Mouse (Mus musculus): ENCODE results near the gene Wdr59.
"Not testable (repeated sequence)": the region's sequence is repeated elsewhere in the genome, so short reads cannot be mapped to it uniquely, and the experiment has no call there.

Wdr59 gene

DNA sequence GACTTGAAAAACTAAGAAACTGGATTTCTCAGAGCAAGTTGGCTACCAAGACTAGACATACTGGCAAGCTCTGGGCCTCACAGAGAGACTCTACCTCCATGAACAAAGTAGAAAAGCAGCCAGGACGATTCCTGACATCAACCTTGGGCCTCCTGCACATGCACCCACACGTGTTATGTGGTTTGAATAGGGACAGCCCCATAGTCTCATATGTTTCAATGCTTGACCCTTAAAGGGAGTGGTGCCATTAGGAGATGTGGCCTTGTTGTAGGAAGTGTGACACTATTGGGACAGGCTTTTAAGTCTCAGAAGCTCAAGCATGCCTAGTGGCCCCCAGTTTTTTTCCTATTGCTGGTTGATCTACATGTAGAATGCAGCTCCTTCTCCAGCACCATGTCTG, 4.4 kb downstream of the Wdr59 start:
- no peaks in the 10 kb centered on the region for H3K27me3 ChIP-seq (ENCODE audit: insufficient read depth, low read length)
- H3K36me3 ChIP-seq (ENCODE audit: insufficient read depth, low read length), result peaks cover 13% of the 10 kb centered on the region; the same call in 1 of the 2 replicates
- no peaks in the 10 kb centered on the region for H3K9me3 ChIP-seq (ENCODE audit: low read length)
- TF ChIP-seq NANOG (IDR thresholded peaks at IDR 0.05; ENCODE audit: borderline replicate concordance, low read length) (no peak), CTCF (conservative IDR thresholded peaks at IDR 0.05; ENCODE audit: low read length) (no peak), POU5F1 (IDR thresholded peaks at IDR 0.05; ENCODE audit: borderline replicate concordance, low read length) (no peak)
- no peak overlapping the region for H3K4me3 ChIP-seq (replicated peaks; ENCODE audit: low read length)
- H3K4me1 ChIP-seq (replicated peaks; ENCODE audit: low read depth, low read length), result peaks cover 26% of the 10 kb centered on the region

DNA sequence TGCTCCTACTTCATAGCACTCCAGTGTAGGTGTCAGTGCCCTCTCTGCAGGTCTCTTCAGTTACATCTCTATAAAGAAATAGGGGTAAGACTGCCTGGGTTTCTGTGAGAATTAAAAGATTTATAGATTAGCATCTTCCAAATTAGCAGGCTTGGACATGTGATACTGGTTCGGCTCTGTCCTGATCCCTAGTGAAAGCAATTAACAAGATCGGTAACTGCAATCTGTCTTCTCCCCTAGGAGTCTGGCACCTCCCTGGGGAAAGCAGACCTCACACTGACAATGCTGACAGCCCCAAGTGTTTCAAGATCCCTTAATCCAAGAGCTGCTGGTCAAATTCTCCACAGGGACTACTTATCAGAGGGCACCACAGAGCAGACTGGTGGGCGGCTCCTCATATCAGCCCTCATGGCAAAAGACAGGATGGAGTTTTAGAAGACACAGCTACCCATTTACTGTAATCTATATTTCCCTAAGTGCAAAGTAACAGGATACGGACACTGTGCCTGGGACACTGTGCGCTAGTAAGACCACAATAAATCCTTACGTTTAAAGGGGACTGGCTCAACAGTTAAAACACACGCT, 5.3 kb downstream of the Wdr59 start:
- no peak for TF ChIP-seq CTCF (conservative IDR thresholded peaks at IDR 0.05; ENCODE audit: low read length)
- peaks cover 22% of the 10 kb centered on the region for H3K4me1 ChIP-seq (replicated peaks; ENCODE audit: low read depth, low read length)
- peaks cover 13% of the 10 kb centered on the region; the same call in 1 of the 2 replicates for H3K36me3 ChIP-seq (ENCODE audit: insufficient read depth, low read length)
- no peak overlapping the region for H3K4me3 ChIP-seq (replicated peaks; ENCODE audit: low read length)
- H3K27me3 ChIP-seq (ENCODE audit: insufficient read depth, low read length), result no peaks in the 10 kb centered on the region
- no peaks in the 10 kb centered on the region for H3K9me3 ChIP-seq (ENCODE audit: low read length)

DNA sequence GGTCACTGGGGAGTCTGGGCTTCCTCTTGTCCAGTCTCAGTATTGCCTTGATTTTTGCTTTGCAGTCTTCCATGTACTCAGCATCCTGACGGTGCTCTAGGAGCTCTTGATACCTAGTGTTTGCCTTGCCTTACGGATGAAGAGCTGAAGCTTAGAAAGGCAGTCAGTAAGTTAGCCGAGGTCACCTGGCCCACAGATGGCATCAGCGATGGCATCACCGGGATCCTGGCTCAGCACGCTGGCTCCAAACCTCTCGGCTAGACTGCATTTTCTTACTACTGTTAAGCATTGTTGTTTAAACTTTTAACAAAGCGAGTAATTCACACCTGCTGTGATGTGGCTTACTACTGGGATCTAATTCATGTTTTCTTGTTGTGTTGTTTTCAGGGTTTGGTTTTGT, 8.4 kb downstream of the Wdr59 start:
- no peak for TF ChIP-seq NANOG (IDR thresholded peaks at IDR 0.05; ENCODE audit: borderline replicate concordance, low read length)
- H3K36me3 ChIP-seq (ENCODE audit: insufficient read depth, low read length), result peaks cover 13% of the 10 kb centered on the region; the same call in 1 of the 2 replicates
- H3K4me1 ChIP-seq (replicated peaks; ENCODE audit: low read depth, low read length), result peaks cover 25% of the 10 kb centered on the region
- no peaks in the 10 kb centered on the region for H3K27me3 ChIP-seq (ENCODE audit: insufficient read depth, low read length)
- no peak overlapping the region for H3K4me3 ChIP-seq (replicated peaks; ENCODE audit: low read length)
- H3K9me3 ChIP-seq (ENCODE audit: low read length), result no peaks in the 10 kb centered on the region

DNA sequence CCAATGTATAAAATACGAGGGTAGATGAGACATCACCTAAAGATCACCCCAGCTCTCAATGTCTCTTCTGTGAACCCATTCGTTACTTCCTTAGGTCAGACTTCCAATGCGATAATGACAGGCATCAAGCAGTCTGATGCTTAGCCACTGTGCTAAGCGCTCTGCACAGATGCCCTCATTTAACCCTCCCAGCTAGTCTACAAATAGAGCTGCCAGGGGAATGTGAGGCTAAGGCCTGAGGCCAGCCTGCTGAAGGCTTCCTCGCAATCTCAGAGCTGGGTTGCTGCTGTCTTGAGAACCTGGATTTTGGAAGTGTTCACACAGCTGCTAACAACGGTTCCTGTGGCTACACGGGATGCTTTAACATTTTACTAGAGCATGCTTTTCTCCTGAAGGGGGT, 9.0 kb downstream of the Wdr59 start:
- Histone ChIP-seq H3K27me3 (ENCODE audit: insufficient read depth, low read length) (no peaks in the 10 kb centered on the region), H3K9me3 (ENCODE audit: low read length) (no peaks in the 10 kb centered on the region)
- TF ChIP-seq POU5F1 (IDR thresholded peaks at IDR 0.05; ENCODE audit: borderline replicate concordance, low read length) (no peak), CTCF (conservative IDR thresholded peaks at IDR 0.05; ENCODE audit: low read length) (no peak), NANOG (IDR thresholded peaks at IDR 0.05; ENCODE audit: borderline replicate concordance, low read length) (no peak)

DNA sequence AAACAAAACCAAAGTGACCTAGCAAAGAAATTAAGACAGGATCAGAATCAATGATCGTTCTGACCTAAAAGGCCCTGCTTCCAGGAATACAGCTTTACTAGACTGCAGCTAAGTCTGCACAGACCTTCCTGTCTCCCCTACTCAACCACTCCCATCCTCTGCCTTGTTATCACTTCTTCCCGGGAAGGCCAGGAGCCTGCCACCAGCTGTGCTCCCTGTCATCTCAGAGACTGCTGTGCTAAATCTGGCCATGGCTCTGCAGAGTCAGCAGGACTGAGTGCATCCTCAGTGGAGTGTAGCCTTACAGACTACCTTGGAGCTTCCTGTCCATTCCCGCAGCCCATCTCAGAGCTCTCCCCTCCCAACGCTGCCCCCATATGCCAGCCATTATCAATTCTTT, 11.5 kb downstream of the Wdr59 start:
- Histone ChIP-seq H3K4me3 (replicated peaks; ENCODE audit: low read length) (no peak overlapping the region), H3K36me3 (ENCODE audit: insufficient read depth, low read length) (peaks cover 20% of the 10 kb centered on the region; the same call in 1 of the 2 replicates), H3K27me3 (ENCODE audit: insufficient read depth, low read length) (no peaks in the 10 kb centered on the region), H3K4me1 (replicated peaks; ENCODE audit: low read depth, low read length) (peaks cover 25% of the 10 kb centered on the region), H3K9me3 (ENCODE audit: low read length) (no peaks in the 10 kb centered on the region)
- TF ChIP-seq CTCF (conservative IDR thresholded peaks at IDR 0.05; ENCODE audit: low read length) (no peak), NANOG (IDR thresholded peaks at IDR 0.05; ENCODE audit: borderline replicate concordance, low read length) (no peak), POU5F1 (IDR thresholded peaks at IDR 0.05; ENCODE audit: borderline replicate concordance, low read length) (no peak)

More for the DNA sequence above, 9.0 kb downstream of the Wdr59 start:
- Histone ChIP-seq H3K4me3 (replicated peaks; ENCODE audit: low read length) (no peak overlapping the region), H3K4me1 (replicated peaks; ENCODE audit: low read depth, low read length) (peaks cover 25% of the 10 kb centered on the region), H3K36me3 (ENCODE audit: insufficient read depth, low read length) (peaks cover 14% of the 10 kb centered on the region; the same call in 1 of the 2 replicates)

DNA sequence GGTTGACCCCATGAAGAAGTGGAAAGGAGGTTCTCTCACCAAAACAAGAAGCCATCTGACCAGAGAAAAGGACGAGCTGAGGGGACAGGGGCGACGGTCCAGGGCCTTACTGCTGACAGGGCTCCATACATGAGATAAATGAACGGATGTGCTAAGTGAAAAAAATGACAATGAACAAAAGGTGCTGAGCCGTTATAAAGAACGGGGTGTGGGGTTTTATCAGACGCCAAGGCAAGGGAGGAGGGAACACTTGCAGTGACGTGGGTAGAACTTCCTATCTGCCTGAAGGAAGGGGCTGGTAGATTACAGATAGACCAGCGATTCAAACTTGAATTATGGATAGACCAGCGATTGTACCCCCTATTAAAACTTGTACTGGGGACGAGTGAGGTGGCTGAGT, 12.6 kb downstream of the Wdr59 start:
- no peaks in the 10 kb centered on the region for H3K9me3 ChIP-seq (ENCODE audit: low read length)
- TF ChIP-seq NANOG (IDR thresholded peaks at IDR 0.05; ENCODE audit: borderline replicate concordance, low read length) (no peak), POU5F1 (IDR thresholded peaks at IDR 0.05; ENCODE audit: borderline replicate concordance, low read length) (no peak), CTCF (conservative IDR thresholded peaks at IDR 0.05; ENCODE audit: low read length) (no peak)

DNA sequence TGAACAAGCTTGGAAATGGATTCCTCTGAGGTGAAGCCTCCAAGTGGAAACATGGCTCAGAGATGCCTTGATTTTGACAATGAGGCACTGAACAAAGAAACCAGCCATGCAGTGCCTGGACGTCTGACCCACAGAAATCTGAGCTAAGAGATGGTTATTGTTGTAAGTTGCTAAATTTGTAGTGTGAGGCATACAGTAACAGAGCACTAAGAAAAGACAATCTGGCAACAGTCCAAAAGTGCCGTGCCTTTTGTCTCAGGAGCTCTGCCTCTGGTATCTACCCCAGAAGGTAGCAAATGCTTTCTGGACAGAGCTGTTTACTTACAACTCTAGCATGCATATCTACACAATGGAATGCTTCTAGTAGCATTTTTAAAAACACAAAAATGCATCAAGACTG, 13.3 kb downstream of the Wdr59 start:
- Histone ChIP-seq H3K4me3 (replicated peaks; ENCODE audit: low read length) (no peak overlapping the region), H3K9me3 (ENCODE audit: low read length) (no peaks in the 10 kb centered on the region), H3K27me3 (ENCODE audit: insufficient read depth, low read length) (no peaks in the 10 kb centered on the region), H3K4me1 (replicated peaks; ENCODE audit: low read depth, low read length) (peaks cover 20% of the 10 kb centered on the region), H3K36me3 (ENCODE audit: insufficient read depth, low read length) (peaks cover 31% of the 10 kb centered on the region)
- TF ChIP-seq NANOG (IDR thresholded peaks at IDR 0.05; ENCODE audit: borderline replicate concordance, low read length) (no peak), POU5F1 (IDR thresholded peaks at IDR 0.05; ENCODE audit: borderline replicate concordance, low read length) (no peak), CTCF (conservative IDR thresholded peaks at IDR 0.05; ENCODE audit: low read length) (no peak)

More for the DNA sequence above, 12.6 kb downstream of the Wdr59 start:
- Histone ChIP-seq H3K36me3 (ENCODE audit: insufficient read depth, low read length) (peaks cover 25% of the 10 kb centered on the region), H3K4me3 (replicated peaks; ENCODE audit: low read length) (no peak overlapping the region), H3K27me3 (ENCODE audit: insufficient read depth, low read length) (no peaks in the 10 kb centered on the region), H3K4me1 (replicated peaks; ENCODE audit: low read depth, low read length) (peaks cover 25% of the 10 kb centered on the region)

DNA sequence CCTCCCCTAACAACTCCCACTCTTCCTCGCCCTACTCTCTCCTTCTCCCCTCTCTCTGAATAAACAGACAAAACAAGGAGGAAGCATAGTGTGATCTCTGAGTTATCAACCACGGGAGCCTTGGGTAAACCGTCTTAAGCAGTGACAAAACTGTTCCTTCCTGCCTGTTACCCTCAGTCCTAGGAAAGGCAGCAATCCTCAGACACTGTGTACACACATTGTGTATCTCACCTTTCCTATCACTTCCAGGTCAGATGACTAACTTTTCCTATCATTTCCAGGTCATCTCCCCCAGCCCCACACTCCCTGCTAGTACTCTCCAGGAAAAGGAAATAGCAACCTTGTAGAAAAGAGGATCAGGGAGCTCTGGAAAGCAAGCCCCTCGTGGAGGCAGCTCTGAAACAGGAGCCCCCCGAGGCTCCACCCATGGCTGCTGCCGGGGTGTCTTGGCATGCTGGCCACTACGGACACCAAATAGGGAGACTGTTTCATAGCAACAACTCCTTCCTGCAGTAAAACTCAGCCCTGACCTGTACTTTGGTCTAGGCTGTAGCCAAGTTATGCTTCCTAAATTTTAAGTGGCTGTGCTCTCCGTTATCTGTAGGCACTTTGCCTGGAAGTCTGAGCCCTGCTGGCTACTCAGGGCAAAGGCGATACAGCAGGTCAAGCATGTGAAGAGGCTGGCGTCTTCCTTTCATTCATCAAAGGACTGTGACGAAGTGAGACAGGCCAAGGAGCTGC, 20.0 kb downstream of the Wdr59 start:
- Histone ChIP-seq H3K9me3 (ENCODE audit: low read length) (no peaks in the 10 kb centered on the region), H3K4me1 (replicated peaks; ENCODE audit: low read depth, low read length) (0 out of 2 replicates have a peak, but pooled peaks cover 3% of the 10 kb centered on the region), H3K27me3 (ENCODE audit: insufficient read depth, low read length) (no peaks in the 10 kb centered on the region), H3K4me3 (replicated peaks; ENCODE audit: low read length) (no peak overlapping the region), H3K36me3 (ENCODE audit: insufficient read depth, low read length) (peaks cover 75% of the 10 kb centered on the region)
- TF ChIP-seq CTCF (conservative IDR thresholded peaks at IDR 0.05; ENCODE audit: low read length), result no peak
- no peak for TF ChIP-seq NANOG (IDR thresholded peaks at IDR 0.05; ENCODE audit: borderline replicate concordance, low read length)
- TF ChIP-seq POU5F1 (IDR thresholded peaks at IDR 0.05; ENCODE audit: borderline replicate concordance, low read length), result no peak

DNA sequence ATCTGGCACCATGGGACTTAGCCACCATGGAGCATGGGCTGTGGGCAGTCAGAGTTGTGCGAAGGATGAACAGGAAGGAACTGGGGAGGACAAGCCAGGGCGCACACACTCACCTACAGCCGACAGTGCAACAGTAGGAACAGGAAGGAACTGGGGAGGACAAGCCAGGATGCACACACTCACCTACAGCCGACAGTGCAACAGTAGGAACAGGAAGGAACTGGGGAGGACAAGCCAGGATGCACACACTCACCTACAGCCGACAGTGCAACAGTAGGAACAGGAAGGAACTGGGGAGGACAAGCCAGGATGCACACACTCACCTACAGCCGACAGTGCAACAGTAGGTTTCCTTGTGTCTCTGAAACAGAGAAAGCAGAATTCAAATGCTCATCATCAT, 23.6 kb downstream of the Wdr59 start:
- not testable (repeated sequence) for H3K4me3 ChIP-seq (replicated peaks; ENCODE audit: low read length); H3K27me3 ChIP-seq (ENCODE audit: insufficient read depth, low read length); H3K9me3 ChIP-seq (ENCODE audit: low read length)
- Histone ChIP-seq H3K4me1 (replicated peaks; ENCODE audit: low read depth, low read length) (peaks cover 16% of the 10 kb centered on the region), H3K36me3 (ENCODE audit: insufficient read depth, low read length) (peaks cover 86% of the 10 kb centered on the region)
